Mouse (Mus musculus): ENCODE data around the gene Becn1.

Gene Becn1

GRCm38 (mm10) chr11:101272446-101272845, 29.6 kb downstream of the Becn1 start:
- DNase-seq (ENCODE audit: extremely low read depth, low read depth), result no peak

GRCm38 (mm10) chr11:101269577-101270116, 32.4 kb downstream of the Becn1 start:
- no peak for DNase-seq (ENCODE audit: extremely low read depth, low read depth)

DNA sequence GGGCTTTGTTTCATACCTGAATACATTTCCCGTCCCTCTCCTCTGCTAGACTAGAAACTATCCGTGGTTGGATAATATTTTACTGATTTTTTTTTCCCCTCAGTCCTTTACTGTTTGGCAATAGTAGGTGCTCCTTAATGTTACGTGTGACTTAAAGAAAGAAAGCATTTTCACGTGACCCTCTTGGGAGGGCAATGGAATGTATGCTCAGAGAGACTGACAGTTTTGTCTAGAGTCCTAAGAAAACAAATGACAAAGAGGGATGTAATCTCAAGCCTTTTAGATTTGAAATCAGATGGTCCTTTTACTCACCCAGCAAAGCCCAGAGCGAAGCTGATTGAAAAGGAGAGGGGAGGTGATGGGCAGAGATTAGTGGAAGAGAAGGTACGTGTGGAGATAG, 36.2 kb downstream of the Becn1 start:
- DNase-seq (ENCODE audit: extremely low read depth, low read depth), result no peak

DNA sequence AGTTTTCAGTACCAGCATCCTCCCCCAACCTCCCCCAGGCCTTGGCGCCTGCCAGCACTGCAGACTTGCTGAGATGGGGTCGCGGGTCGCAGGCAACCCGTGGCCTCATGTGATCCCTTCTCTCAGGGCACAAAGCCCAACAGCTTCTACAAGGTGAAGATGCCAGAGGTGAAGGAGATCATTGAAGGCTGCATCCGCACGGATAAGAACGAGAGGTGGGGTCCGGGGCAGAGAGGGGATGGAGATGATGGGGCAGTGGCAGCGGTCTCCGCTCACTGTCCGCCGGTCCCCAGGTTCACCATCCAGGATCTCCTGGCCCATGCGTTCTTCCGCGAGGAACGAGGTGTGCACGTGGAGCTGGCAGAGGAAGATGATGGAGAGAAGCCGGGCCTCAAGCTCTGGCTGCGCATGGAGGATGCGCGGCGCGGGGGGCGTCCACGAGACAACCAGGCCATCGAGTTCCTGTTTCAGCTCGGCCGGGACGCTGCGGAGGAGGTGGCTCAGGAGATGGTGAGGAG, 37.1 kb downstream of the Becn1 start:
- DNase-seq (ENCODE audit: extremely low read depth, low read depth), result no peak

DNA sequence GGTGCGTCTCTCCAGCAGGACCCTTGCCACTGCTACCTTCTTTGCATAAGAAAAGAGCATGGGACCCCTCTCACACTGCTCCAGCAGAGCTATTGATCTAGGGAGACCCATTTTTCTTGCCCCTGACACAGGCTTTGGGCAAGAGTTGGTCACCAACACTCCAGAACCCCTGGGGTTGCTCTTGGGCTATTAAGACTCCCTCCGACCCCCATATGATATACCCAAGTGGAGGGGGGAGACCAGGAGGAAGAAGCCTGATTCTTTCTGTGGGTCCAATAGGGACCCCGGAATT, 38.2 kb downstream of the Becn1 start:
- DNase-seq (ENCODE audit: extremely low read depth, low read depth), result no peak

- DNase-seq (ENCODE audit: extremely low read depth, low read depth), result no peak
Observed at GRCm38 (mm10) chr11:101263138-101263988, 38.7 kb downstream of the Becn1 start.

DNA sequence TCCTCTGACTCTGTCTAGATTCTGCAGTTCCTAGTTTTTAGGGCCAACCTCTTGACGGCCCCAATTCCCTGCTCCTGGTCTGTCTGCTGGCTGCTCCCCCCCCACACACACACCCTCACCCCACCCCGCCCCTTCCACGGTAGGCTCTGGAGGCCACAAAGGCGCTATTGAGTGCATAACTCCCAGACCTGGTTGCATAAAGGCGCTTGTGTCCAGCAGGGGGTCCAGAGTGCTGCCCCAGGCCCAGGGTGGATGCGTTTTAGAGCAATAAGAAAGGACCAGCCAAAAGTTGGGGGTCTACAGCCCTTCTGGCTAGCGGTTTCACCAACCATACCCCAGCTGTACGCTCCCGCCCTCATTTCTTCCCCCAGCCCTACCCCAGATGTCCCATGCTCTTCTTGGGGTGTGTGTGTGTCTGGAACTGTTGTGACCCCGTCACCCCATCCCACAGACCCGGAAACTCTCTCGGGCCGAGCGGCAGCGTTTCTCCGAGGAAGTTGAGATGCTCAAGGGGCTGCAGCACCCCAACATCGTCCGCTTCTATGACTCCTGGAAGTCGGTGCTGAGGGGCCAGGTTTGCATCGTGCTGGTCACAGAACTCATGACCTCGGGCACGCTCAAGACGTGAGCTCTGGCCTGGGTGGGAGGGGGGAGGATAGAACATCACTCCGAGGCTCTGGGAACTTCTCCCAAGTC, 39.7 kb downstream of the Becn1 start:
- no peak for DNase-seq (ENCODE audit: extremely low read depth, low read depth)

DNA sequence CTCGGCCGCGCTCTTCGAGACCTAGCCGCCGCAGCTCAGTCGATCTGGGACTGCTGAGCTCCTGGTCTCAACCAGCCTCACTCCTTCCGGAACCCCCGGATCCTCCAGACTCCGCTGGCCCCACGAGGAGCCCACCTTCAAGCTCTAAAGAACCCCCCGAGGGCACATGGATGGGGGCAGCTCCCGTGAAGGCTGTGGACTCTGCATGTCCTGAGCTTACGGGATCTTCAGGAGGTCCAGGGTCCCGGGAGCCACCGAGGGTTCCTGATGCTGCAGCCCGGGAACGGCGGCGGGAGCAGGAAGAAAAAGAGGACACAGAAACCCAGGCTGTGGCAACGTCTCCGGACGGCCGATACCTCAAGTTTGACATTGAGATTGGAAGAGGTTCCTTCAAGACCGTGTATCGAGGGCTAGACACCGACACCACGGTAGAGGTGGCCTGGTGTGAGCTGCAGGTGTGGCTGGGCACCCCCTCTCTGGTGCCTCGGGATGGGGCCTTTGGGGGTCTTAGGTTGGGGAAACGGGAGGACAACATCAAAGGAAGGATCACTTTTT, 41.2 kb downstream of the Becn1 start:
- DNase-seq (ENCODE audit: extremely low read depth, low read depth), result no peak

DNA sequence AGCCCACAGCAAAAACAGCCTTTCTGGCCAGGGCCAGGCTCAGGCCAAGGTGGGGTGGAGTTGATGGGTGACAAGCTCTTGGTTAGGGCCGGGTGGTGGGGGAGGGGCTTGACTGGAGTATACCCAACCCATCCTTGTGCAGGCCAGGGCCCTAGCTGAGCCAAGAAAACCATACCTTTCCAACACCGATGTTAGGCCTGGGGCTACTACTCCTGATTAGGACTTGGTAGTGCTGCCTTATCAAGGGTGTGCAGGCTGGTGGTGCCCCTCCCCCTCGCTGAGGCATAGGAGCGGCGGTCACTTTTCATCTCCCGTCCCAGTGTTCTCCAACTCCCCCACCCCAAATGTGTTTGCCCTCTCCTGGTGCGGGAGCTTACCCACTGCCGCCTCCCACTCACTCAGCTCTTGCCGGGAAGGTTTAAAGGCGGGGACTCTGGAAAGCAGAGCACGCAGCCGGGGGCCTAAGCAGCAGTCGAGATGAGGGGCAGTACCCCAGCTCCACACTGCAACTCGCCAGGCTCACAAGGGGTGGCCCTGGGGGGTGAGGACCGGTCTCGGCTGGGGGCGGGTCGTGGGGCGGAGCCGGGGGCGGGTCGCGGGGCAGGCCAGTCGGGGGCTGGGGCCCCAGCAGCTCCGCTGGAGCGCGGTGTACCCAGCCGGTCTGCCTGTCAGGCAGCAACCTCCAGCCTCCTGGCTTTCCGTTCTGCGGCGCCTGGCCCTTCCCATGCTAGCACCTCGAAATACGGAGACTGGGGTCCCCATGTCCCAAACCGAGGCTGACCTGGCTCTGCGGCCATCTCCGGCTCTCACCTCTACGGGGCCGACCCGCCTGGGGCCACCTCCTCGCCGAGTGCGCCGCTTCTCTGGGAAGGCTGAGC, 41.9 kb downstream of the Becn1 start, which contains the start of gene Wnk4:
Wnk4 (plus strand) TSS at position 620 of the 878 bp plus-strand sequence.
- peak; percentile 59 for DNase-seq (ENCODE audit: extremely low read depth, low read depth)

DNA sequence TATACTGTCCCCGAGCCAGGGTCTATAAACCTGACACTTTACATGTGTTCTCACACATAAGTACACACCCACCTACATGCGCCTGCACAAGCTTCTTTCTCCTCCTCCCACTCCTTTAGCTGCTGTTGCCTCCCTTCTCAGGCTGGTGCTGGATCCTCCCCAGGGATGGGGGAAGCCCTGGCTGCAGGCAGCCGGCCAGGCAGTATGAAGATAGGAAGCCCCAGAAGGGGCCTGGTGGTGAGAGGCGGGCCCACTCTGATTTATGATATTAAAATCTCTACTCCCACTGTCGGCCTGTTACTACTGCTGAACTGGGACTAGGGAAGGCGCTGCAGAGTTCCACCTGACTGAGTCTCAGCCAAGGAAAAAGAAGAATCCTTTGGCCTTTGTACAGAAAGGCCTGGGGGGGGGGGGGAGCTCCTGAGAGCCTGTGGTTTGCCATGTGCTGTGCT, 42.8 kb downstream of the Becn1 start:
- no peak for DNase-seq (ENCODE audit: extremely low read depth, low read depth)

DNA sequence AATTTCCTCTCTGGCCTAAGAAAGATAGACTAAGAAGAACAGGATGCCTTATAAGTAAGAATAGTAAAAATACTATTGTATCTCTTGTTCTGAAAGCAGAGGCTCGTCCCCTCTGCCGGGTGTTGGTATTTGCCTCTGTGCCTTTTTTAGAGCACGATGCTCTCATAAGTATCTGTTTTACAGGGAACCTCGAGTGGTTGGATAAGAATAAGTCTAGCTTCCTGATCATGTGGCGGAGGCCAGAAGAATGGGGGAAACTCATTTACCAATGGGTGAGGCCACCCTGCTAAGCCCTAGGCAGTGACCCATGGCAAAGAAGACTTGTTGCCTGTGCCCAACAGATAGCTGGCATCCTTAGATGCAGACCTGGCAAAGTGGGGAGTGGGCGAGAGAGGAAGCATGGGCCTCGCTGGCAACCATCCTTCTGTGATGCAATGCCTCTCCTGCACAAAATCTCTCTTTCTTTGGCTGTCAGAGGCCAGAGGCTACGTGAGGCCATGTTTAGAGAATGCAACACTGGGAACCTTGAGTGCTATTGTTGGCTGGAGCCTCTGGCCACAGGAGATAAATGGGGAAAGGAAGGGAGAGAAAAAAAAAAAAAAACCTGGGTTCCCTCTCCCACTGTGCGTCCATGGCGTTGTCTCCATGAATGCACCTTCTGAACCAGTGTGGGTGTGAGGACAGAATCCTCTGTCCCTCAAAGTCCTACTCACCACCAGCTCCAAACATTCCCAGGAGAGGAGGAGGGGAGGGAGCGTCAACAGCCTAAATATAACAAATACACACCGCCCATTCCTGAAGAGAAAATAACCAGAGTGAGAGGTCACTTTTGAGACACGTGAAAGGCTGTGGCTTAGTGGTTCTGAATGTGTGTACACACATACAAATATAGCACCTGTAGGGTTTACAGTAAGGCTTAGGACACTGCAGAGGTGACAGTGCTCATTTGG, 46.0 kb downstream of the Becn1 start:
- no peak for DNase-seq (ENCODE audit: extremely low read depth, low read depth)

GRCm38 (mm10) chr11:101253613-101254389, 48.3 kb downstream of the Becn1 start, which contains the start of gene Vps25:
TSS of gene Vps25 (plus strand) at chr11:101253707.
- peak; percentile 81 for DNase-seq (ENCODE audit: extremely low read depth, low read depth)

DNA sequence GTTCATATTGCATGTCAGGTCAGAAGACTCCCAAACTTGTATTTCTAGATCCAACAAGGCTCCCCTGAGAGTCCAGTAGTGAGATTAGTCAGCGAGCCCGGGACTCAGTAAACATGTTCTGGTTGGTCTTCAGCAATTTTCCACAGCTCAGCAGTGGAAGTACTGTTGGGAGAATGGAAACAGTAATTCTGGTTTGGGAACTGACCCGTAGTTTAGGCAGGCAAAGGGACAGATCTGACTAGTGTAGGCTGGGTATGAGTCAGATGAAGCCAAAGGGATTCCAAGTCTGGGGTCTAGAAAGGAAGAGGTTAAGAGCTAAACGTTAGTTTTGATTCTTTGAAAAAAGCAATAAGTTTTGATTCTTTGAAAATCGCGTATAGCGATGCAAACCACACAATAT, 49.1 kb downstream of the Becn1 start:
- DNase-seq (ENCODE audit: extremely low read depth, low read depth), result no peak

GRCm38 (mm10) chr11:101251031-101251430, 51.1 kb downstream of the Becn1 start:
- DNase-seq (ENCODE audit: extremely low read depth, low read depth), result no peak

GRCm38 (mm10) chr11:101248258-101248994, 53.7 kb downstream of the Becn1 start:
- DNase-seq (ENCODE audit: extremely low read depth, low read depth), result no peak

DNA sequence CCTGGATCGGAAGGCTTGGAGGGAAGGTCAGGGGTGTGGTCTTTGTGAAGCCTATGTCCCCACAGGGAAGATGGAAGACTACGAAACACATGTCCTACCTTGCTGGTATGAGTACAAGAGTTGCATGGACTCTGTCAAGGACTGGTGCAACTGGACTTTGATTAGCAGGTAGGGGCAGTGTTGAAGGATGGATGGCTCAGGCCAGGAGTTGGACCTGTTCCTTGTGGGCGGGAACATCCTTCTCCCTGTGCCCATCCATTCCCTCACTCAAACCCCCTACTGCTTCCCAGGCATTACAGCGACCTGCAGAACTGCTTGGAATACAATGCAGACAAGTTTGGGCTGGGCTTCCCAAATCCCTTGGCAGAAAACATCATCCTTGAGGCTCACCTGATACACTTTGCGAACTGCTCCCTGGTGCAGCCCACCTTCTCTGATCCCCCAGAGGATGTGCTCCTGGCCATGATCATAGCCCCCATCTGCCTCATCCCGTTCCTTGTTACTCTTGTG, 54.5 kb downstream of the Becn1 start:
- no peak for DNase-seq (ENCODE audit: extremely low read depth, low read depth)

DNA sequence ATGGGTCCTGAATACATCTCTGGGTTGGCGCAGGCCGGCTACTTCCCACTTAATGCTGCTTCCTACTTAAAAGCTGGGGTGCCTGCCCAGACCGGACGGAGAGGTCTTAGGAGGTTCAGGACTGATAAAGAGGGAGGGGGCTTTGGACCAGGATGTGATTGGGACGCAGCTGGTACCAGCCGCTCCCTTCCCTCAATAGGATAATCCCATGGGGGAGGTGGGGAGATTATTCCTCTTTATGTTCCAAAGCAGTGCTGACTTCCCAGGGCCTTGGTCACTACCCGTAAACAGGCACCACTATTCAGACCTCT, 55.4 kb downstream of the Becn1 start:
- DNase-seq (ENCODE audit: extremely low read depth, low read depth), result no peak

Data from MEL-GATA-1-ER (cell line).